Mouse (Mus musculus): Measurements from ENCODE around the gene Slc30a5.

GRCm38 (mm10) chr13:100874588-100874987 lies 41.4 kb upstream of the Slc30a5 start:
- no peak for TF ChIP-seq CTCF (IDR thresholded peaks at IDR 0.05 in 2 of 3, conservative IDR thresholded peaks at IDR 0.05 in 1 of 3; ENCODE audit: control insufficient read depth in 1 of 3, insufficient read depth in 1 of 3, low read depth in 2 of 3, low read length in 3 of 3, poor library complexity in 1 of 3, severe bottlenecking in 1 of 3)
- TF ChIP-seq ELF1 (IDR thresholded peaks at IDR 0.05; ENCODE audit: low read depth, low read length): no peak
- no peak for TF ChIP-seq NELFE (IDR thresholded peaks at IDR 0.05; ENCODE audit: low read depth, low read length)
